Mouse (Mus musculus) embryonic stem cell, embryonic (primary cell): ENCODE results near the gene Gm8369.
"Not testable (repeated sequence)": the region's sequence is repeated elsewhere in the genome, so short reads cannot be mapped to it uniquely, and the experiment has no call there.

Experiments
- CTCF ChIA-PET, 4 experiments: fragments of 300-600 bp in 2 of 4; fragments of 350-600 bp in 2 of 4; sonication (Branson Sonifier 250); formaldehyde crosslinking; loops; one replicate each; lab custom pipeline; 2022; ENCODE audit warnings: inconsistent platforms in 2 of 4; lab: Charles Lee
- POLR2A ChIA-PET, 4 experiments: fragments of 300-600 bp in 2 of 4; fragments of 350-600 bp in 2 of 4; sonication (Branson Sonifier 250); formaldehyde crosslinking; loops; one replicate each; lab custom pipeline; 2022; ENCODE audit warnings: antibody characterized with exemption in 4 of 4, inconsistent platforms in 1 of 4; lab: Charles Lee

Gene Gm8369

DNA sequence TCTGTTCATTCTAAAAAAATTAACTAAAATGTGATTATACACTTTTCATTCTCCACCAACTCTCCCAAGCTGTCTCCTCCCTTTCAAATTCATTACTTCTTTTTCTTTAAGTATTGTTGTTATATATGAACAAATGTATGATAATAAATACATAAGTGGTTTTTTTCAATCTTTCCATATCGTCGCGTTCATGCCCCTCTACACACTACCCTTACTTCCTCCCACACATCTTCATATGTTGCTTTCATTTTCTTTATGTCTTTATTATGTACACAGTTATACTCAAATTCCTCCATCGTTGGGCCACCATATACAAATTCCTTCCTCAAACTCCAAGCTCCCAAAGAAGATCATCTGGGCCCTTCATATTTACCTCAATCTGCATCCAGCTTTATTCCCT is 15.6 kb downstream of the Gm8369 start:
- ChIA-PET CTCF (no interaction called here), POLR2A (no interaction called here)

DNA sequence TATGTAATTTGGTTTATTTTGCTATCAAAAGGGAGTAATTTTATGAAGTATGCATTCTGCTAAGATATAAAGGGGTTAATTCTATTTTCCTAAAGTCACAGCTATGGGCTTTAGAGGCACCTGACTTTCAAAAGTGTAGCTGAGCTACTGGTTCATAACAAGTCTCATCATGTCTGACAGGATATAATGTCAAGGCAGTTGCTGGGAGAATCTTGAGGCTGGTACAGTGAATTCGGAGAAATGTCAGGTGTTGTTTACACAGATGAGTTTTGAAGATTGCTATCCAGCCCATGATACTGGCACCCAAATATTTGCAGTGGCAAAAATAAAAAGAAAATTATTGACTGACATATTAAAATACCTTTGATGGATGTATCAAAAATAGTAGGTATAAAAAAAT is 19.1 kb downstream of the Gm8369 start:
- ChIA-PET CTCF (no interaction called here), POLR2A (no interaction called here)

- CTCF ChIA-PET, result no interaction called here
- POLR2A ChIA-PET, result interaction anchor here in 1 of 4 experiments (0.6 kb wide), 1 partner anchor 221 kb away, joined by 3 read pairs; no protein-coding TSS in a partner anchor
These were observed 27.7 kb downstream of the Gm8369 start for GRCm38 (mm10) chr19:11513458-11513857.

GRCm38 (mm10) chr19:11516246-11516645 is 30.5 kb downstream of the Gm8369 start, which contains the start of gene Ms4a6b:
TSS of gene Ms4a6b (plus strand) at chr19:11516512.
- ChIA-PET POLR2A (interaction anchor here in 1 of 4 experiments (0.5 kb wide), 1 partner anchor 647 kb away, joined by 3 read pairs; no protein-coding TSS in a partner anchor), CTCF (interaction anchor here in 1 of 4 experiments (0.7 kb wide), 1 partner anchor 304 kb away, joined by 3 read pairs; no protein-coding TSS in a partner anchor)

GRCm38 (mm10) chr19:11516845-11517244 is 31.1 kb downstream of the Gm8369 start:
- CTCF ChIA-PET, result interaction anchor here in 1 of 4 experiments (0.7 kb wide), 1 partner anchor 304 kb away, joined by 3 read pairs; no protein-coding TSS in a partner anchor
- POLR2A ChIA-PET, result no interaction called here

- POLR2A ChIA-PET, CTCF ChIA-PET: not testable (repeated sequence)
These were observed 31.6 kb downstream of the Gm8369 start for GRCm38 (mm10) chr19:11517373-11517772.

- POLR2A ChIA-PET, CTCF ChIA-PET: not testable (repeated sequence)
These were observed 32.6 kb downstream of the Gm8369 start for GRCm38 (mm10) chr19:11518356-11518755.

- ChIA-PET CTCF (no interaction called here), POLR2A (no interaction called here)
These were observed 34.4 kb downstream of the Gm8369 start for GRCm38 (mm10) chr19:11520146-11520545.

DNA sequence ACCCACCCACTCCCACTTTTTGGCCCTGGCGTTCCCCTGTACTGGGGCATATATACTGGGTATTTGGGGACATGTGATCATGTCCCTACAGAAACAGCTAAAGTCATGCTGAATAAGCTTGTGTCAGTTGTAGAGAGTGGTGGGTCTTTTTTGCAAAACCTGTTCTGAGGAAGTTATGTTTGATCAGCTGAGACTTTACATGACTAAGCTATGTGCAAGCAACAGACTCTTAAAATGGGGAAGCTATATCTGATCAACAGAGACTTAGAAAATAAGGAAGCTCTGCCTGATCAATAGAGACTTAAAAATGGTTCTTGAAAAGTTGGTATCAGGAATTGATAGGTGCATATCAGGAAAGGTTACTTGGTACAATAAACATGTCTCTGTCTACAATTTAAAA is 47.7 kb downstream of the Gm8369 start:
- ChIA-PET POLR2A (no interaction called here), CTCF (no interaction called here)

GRCm38 (mm10) chr19:11533888-11534445 is 48.2 kb downstream of the Gm8369 start:
- ChIA-PET POLR2A (no interaction called here), CTCF (no interaction called here)

DNA sequence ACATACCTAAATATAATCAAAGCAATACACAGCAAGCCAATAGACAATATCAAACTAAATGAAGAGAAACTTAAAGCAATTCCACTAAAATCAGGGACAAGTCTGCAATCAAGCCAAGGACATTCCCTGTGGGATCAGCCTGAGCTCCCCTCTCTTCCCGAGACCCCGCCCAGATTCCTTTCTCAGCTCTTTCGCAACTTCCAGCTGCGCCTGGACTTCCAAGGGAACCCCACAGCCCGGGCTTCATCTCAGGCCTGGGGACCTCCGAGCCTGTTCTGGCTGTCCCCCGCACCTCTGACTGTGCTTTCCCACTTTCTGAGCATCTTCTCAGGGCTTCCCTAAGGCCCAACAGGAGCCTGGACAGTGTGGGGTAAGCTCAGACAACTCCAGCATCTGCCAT is 50.9 kb downstream of the Gm8369 start, which contains the start of gene Ms4a4d:
Gene Ms4a4d (plus strand): TSS at position 209 of the 400 bp plus-strand sequence.
- POLR2A ChIA-PET, result interaction anchor here in 1 of 4 experiments (0.9 kb wide), 1 partner anchor 238 kb away, joined by 3 read pairs; no protein-coding TSS in a partner anchor

DNA sequence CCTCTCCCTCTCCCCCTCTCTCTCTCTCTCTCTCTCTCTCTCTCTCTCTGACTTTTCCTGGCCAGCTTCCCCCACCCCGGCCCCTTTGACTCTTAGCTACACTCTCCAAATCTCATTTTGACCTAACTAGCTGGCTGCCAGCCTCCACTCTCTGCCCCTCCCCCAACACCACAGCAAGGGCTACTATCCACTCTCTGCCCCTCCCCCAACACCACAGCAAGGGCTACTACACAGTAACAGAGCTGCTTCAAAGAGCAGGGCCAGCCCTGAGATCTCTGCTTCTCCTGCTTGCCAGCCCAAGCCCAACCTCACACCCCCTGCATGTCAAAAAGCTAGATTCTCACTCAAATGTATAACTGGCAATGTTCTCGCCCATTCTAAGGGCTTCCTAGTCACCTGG is 51.6 kb downstream of the Gm8369 start:
- ChIA-PET POLR2A (interaction anchor here in 1 of 4 experiments (0.6 to 0.9 kb wide), 2 partner anchors 64 to 238 kb away, joined by 3 to 6 read pairs; no protein-coding TSS in a partner anchor), CTCF (no interaction called here)

More for the DNA sequence above, 50.9 kb downstream of the Gm8369 start, which contains the start of gene Ms4a4d:
- CTCF ChIA-PET, result no interaction called here

- CTCF ChIA-PET, POLR2A ChIA-PET: not testable (repeated sequence)
These were observed 54.6 kb downstream of the Gm8369 start for GRCm38 (mm10) chr19:11540166-11540821.

GRCm38 (mm10) chr19:11544383-11544782 is 58.6 kb downstream of the Gm8369 start:
- CTCF ChIA-PET, POLR2A ChIA-PET: not testable (repeated sequence)

- ChIA-PET POLR2A (interaction anchor here in 1 of 4 experiments (0.7 kb wide), 1 partner anchor 237 kb away, joined by 3 read pairs; no protein-coding TSS in a partner anchor), CTCF (no interaction called here)
These were observed 62.2 kb downstream of the Gm8369 start for GRCm38 (mm10) chr19:11547911-11548310.

DNA sequence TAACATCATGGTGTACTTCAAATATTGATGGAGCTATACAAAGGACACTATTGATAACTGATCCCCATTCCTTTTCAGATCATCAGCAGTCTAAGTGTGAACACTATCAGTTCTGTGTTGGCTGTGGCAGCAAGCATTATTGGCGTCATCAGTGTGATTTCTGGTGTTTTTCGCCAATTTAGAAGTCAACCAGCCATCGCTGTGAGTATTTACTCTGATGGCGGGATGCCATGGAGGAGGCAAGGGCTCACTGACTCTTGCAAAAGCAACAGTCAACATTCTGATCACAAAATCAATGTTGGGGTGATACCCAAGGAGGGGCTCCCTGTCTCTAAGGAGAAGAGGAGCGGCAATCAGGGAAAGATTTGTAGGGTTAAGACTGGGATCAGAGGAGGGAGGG is 69.0 kb downstream of the Gm8369 start:
- ChIA-PET CTCF (no interaction called here), POLR2A (no interaction called here)

GRCm38 (mm10) chr19:11559560-11559959 is 73.8 kb downstream of the Gm8369 start:
- CTCF ChIA-PET, POLR2A ChIA-PET: not testable (repeated sequence)
